Mouse (Mus musculus) lung, postnatal 4 days (tissue): ENCODE data around the gene Wdr5.

Experiments
- DNase-seq, 2 experiments: peaks; one replicate each; pipeline ENCODE4 v3.0.0; 2021

Wdr5 gene

GRCm38 (mm10) chr2:27552620-27553287 is 37.8 kb downstream of the Wdr5 start:
- peak; percentile 60 to 86 for DNase-seq

DNA sequence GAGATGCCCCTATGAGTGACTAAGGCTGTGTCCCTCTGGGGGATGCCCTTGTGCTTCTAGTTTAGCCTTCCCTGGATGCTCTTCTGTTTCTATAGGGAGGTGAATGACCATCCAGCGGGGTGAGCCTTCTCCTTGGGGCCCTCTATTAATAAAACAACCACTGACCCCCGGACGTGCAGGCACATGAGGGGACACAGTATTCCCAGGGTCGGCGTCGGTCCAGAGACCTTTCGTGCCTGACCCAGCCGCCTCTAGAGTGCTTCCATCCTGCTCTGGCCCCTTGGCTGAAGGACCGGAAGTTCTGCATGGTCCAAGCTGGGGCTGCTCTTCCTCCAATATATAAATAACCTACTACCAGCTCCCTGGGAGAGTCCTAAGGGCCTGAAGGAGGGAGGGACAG is 39.4 kb downstream of the Wdr5 start:
- peak; percentile 56 to 80 for DNase-seq

- DNase-seq = no peak
Measured at GRCm38 (mm10) chr2:27556921-27557320, 42.0 kb downstream of the Wdr5 start.

- DNase-seq = no peak
Measured at GRCm38 (mm10) chr2:27560708-27561123, 45.8 kb downstream of the Wdr5 start.

- DNase-seq = no peak
Measured at GRCm38 (mm10) chr2:27561159-27561558, 46.2 kb downstream of the Wdr5 start.

DNA sequence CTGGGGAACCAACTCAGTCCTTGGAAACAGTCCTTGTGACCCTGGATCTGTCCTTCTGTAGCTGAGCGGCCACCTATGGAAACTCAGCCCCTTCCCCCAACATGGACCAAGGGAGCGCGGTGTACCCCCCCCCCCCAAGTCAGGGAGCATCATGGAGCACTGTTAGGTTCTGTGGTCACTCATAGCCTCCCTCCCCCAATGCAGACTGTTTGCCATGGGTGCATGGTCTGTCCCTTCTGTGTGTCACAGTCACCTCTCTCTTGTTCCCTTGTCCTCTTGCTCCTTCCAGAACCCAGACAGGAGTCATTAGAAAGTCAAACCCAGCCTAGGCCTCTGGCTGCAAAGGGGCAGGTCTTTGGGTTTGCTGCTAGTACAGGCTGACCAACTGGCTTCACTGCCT is 46.9 kb downstream of the Wdr5 start:
- no peak for DNase-seq

- DNase-seq = peak in 1 of 2 experiments; percentile 19
Measured at GRCm38 (mm10) chr2:27563641-27564148, 48.7 kb downstream of the Wdr5 start.

DNA sequence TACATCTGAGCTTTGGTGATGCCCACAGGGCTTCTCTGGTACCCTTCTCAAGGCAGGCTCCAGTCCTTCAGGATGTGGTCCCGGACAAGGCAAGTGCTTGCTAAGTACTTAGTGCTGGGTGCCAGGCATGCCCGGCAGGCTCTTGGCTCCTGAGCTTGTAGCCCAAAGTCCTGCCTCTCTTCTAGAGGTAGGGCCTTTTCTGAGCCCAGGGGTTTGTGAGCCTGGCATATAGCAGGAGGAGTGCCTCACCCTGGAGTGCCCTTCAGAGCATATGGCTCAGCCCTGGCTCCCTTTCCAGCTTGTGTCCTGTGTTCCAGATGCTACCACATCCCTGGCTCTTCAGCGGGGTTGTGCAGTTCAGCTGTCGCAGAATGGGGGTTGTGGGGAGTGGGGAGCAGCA is 49.7 kb downstream of the Wdr5 start:
- DNase-seq = no peak

DNA sequence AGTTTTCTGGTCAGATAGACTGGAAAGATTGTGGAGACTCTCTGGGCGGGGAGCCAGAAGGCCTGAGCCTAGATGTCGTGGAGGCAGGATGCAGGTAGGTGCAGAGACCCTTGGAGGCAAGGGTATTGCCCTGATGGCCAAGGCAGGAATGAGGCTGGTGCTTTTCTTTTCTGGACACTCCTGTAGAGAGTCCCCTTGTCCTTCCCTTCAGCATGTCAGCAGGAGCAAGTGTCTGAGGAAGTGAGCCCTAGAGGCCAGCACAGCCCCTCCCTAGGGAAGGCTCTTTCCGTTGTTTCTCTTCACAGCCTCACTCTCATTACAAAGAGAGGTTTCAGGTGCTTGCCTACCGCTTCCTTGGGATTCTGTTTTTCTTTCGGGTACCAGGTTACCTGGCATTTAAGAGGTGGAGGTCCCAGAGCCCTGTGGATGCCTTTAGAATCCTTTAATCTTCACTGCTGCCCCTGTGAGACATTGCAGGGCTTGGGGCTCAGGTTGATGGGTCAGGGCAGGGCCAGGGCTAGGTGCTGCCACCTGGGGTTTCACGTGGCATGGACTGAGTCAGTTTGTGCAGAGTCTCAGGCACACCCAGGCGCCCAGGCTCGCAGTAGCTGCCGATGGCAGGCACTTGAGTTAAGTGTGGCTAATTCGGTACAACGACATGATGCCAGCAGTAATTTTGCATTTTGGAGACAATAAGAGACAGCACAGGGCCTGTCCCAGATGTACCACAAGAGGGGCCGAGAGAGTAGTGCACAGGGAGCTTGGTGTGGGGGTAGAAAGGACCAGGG is 50.6 kb downstream of the Wdr5 start:
- peak in 1 of 2 experiments; percentile 27 for DNase-seq

- DNase-seq = no peak
Measured at GRCm38 (mm10) chr2:27570856-27571255, 55.9 kb downstream of the Wdr5 start.

DNA sequence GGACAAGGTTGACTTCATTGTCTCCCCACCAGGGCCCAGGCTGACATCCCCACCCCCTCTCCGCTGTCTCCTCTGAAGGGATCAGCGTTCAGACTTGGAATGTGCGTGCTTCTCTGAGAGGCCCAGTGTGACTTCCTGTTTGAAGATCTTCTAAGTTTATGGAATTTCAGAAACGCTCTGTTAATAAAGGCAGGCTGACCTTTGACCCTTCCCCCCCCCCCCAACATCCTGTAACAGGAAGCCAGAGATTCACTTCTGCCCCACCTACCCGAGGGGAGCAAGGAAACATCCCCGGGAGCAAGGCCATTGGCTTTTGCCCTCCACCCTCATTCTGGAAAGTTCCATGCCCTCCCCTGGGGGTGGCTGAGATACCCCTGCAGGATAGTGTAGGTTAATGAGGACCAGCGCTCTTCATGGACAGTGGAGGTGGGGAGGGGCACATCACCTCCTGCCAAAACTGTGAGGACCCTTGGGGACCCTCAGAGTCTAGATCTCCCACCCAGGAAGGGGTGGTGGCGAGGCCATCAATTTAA is 57.4 kb downstream of the Wdr5 start:
- DNase-seq = peak; percentile 74 to 84

- DNase-seq = peak; percentile 87 to 91
Measured at GRCm38 (mm10) chr2:27572928-27573627, 58.1 kb downstream of the Wdr5 start.

DNA sequence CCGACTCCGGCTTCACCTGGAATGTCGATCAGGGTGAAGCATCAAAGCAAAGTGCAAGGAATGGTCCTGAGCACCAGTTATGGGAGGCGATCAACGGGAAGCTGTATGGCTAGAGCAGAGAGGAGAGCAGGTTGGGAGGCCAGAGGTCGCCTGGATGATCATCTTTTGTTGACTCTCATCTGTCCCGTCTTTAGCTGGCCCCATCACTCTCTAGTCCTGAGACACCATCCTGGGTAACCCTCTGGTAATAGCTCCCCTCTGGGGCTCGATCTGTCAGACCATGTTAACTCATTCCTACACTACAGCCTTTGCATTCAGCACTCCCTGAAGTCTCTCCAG is 58.6 kb downstream of the Wdr5 start:
- DNase-seq = no peak

DNA sequence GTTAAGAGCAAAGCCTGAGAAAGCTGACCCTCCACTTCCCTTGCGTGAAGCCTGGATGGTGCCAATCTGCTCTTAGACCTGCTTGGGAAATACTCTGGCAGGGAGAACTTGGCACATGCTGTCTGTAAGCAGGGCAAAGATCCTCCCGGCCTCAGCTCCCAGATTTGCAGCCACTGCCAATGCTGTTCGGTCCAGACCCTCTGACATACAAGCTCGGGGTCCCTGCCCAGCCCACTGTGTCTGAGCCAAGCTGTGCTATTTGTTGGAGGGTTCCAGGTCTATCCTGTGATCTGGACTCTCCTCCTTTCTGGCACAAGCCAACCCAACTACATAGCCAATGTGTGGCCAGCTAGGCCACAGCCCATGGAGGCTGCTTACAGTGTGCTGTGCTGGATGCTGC is 61.5 kb downstream of the Wdr5 start:
- peak in 1 of 2 experiments; percentile 20 for DNase-seq

GRCm38 (mm10) chr2:27578552-27578951 is 63.6 kb downstream of the Wdr5 start:
- no peak for DNase-seq

DNA sequence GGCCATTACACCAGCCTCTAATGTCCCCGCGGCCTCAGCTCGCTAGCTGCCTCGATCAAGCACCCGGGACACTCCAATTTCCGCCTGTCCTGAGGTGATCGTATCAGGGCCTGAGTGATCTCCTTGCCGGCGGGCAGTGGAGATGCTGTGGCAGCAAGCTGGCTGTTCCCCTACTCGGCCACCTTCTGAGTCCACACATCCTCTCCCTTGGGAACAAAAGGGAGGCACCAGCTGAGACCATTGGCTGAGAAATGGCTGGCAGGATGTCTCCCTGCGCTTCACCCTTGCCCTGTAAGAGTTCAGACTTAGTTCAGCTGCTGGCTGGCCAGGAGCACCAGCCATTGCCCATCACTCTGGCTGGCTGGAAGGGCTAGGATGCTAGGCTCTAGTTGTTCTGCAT is 67.2 kb downstream of the Wdr5 start:
- no peak for DNase-seq

DNA sequence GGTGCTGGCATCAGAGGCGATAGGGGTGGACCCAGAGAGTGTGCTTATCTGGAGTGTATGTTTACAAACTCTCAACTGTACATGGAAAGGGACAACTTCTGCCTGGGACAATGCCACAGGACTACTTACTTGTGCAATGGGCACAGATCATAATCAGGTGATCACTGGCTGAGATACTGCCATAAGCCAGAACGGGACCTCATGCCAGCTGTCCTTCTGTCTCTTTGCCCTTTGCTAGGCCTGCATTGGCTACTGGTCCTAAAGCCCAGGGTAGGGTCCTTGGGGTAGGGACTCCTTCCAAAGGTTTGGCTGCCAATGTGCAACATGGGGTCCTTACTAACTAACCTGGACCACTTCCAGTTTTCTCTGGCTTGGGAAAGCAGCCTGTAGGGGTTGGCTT is 68.1 kb downstream of the Wdr5 start:
- DNase-seq = no peak

DNA sequence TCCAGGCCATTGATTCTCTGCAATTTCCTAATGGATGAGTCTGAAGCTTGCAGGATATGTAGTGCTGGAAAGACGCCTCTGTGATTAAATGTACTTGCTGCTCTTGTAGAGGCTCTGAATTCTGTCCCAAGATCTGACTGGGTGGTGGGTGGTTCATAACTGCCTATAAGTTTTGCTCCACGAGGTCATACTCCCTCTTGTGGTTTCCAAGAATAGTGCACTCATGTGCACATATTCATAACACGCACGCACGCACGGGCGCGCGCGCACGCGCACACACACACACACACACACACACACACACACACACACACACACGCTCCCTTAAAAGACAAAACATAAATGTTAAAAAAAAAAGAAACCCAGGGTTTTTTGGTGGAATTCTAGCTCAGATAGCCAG is 69.6 kb downstream of the Wdr5 start:
- DNase-seq = no peak
